Mouse (Mus musculus) limb, embryonic 12.5 days (tissue): Measurements from ENCODE around the gene Tmem116. TPM values are rescaled to one million over a fixed set of nuclear protein-coding genes. Genes with fewer than 3 reads are reported as not detected.

Source experiments
- ATAC-seq: fragments of 200-750 bp; cut with Nextera tagmentation; 2 replicates; pipeline ENCODE4 v1.8.0; 2017; ENCODE audit warnings: low read depth, moderate TSS enrichment; ENCODE audit not compliant: insufficient number of reproducible peaks, insufficient read depth, low FRiP score, low TSS enrichment
- H3K27ac ChIP-seq: fragments of 300-500 bp; sonication (generic); 2 replicates; pipeline ENCODE4 v1.5.1; 2016; ENCODE audit warnings: mild to moderate bottlenecking, moderate library complexity
- H3K27me3 ChIP-seq: fragments of 300-500 bp; sonication (generic); 2 replicates; pipeline ENCODE4 v1.6.1; 2016; ENCODE audit warnings: mild to moderate bottlenecking, moderate library complexity
- H3K36me3 ChIP-seq: fragments of 300-500 bp; sonication (generic); 2 replicates; pipeline ENCODE4 v1.6.1; 2016; ENCODE audit warnings: mild to moderate bottlenecking, moderate library complexity
- H3K4me1 ChIP-seq: fragments of 300-500 bp; sonication (generic); replicated peaks from 2 replicates; pipeline ENCODE4 v1.6.1; 2016
- H3K4me2 ChIP-seq: fragments of 300-500 bp; sonication (generic); 2 replicates; pipeline ENCODE4 v1.6.1; 2016; ENCODE audit warnings: mild to moderate bottlenecking, moderate library complexity
- H3K4me3 ChIP-seq: fragments of 300-500 bp; sonication (generic); replicated peaks from 2 replicates; pipeline ENCODE4 v1.5.1; 2016; ENCODE audit warnings: mild to moderate bottlenecking
- H3K9ac ChIP-seq: fragments of 300-500 bp; sonication (generic); replicated peaks from 2 replicates; pipeline ENCODE4 v1.6.1; 2016; ENCODE audit warnings: mild to moderate bottlenecking, moderate library complexity
- H3K9me3 ChIP-seq: fragments of 300-500 bp; sonication (generic); 2 replicates; pipeline ENCODE4 v1.6.1; 2016; ENCODE audit warnings: mild to moderate bottlenecking, moderate library complexity
- WGBS: fragments of 180-500 bp; shearing (Covaris S2); methylation state at CpG from one replicate; pipeline ENCODE4 v1.1.7; 2016; 5-methylcytosine and 5-hydroxymethylcytosine counted together
- polyA plus RNA-seq: library from polyadenylated mRNA; unstranded; fragments of >200 nt; fragmentation: Nextera tagmentation; extraction: Ambion mirVana; gene quantifications from 2 replicates; pipeline ENCODE4 v1.2.1, GENCODE M21; 2016

The Tmem116 gene
- polyA plus RNA-seq, 1 experiment from 2014 or later: 0.81 TPM

DNA sequence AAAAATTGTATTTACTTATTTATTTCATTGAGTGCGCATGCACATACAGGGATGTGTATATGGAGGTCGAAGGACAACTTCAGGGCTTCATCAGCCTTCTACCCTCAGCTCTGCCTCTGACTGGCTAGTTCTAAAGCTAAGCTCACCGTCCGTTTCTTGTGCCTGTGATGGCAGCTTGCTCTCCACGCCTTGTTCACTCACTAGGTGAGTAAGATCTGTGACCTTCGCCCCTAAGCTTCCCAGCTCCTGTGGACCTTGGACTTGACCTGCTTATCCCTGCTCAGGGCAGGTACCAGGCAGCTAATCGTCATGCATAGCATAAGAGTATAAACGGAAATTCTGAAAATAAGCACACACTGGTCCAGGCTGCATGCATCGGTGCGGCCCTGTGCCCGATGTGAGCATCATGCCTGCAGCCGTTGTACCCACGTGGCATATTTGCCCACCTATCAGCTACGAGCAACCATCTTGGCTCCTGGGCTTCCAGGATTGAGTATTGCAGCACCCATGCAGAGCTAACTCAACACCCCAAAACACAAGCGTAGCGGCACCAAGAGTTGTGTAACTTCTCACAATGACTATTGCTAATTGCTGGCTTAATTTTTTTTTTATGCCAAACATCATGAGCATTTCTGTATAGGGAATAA lies 114.5 kb downstream of the Tmem116 start:
- no peaks in the 10 kb centered on the region for H3K27me3 ChIP-seq
- peaks cover 39% of the 10 kb centered on the region for H3K36me3 ChIP-seq
- H3K4me3 ChIP-seq: no peak overlapping the region
- H3K9ac ChIP-seq: no peak overlapping the region
- H3K27ac ChIP-seq: no peak overlapping the region
- H3K4me2 ChIP-seq: no peak overlapping the region
- H3K4me1 ChIP-seq: no peaks in the 10 kb centered on the region; the same call in 1 of the 2 replicates
- WGBS: 92% methylated on average over 16 of the region's 16 CpGs
- no peaks in the 10 kb centered on the region for H3K9me3 ChIP-seq
- ATAC-seq: no peak

- Histone ChIP-seq H3K4me2 (no peak overlapping the region), H3K4me3 (no peak overlapping the region), H3K4me1 (no peaks in the 10 kb centered on the region), H3K27me3 (no peaks in the 10 kb centered on the region), H3K36me3 (peaks cover 77% of the 10 kb centered on the region), H3K9me3 (no peaks in the 10 kb centered on the region), H3K27ac (no peak overlapping the region), H3K9ac (no peak overlapping the region)
- no peak for ATAC-seq
- WGBS: 74% methylated on average over 9 of the region's 9 CpGs
These were observed 118.3 kb downstream of the Tmem116 start for GRCm38 (mm10) chr5:121569881-121570420.

DNA sequence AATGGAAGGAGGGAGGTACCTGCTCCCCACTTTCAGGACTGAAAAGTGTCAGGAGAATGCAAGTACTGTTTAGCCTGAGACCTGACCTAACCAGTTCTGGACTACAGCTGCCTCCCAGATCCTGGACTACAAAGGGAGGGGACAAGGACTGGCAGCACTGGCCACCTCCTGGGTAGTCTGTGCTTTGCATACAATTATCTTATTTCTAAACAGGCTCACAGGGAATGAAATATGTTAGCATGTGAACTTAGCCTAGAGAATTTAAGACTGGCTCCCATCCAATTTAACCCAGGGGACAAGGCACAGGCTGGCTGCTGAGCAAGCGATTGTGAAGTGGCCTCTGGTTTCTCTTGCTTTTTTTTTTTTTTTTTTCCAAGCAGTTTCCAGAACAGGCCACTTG lies 119.1 kb downstream of the Tmem116 start:
- no peak overlapping the region for H3K27ac ChIP-seq
- no peaks in the 10 kb centered on the region for H3K4me1 ChIP-seq
- H3K4me2 ChIP-seq: no peak overlapping the region
- no peak overlapping the region for H3K9ac ChIP-seq
- H3K9me3 ChIP-seq: no peaks in the 10 kb centered on the region
- ATAC-seq: no peak
- no peak overlapping the region for H3K4me3 ChIP-seq
- no peaks in the 10 kb centered on the region for H3K27me3 ChIP-seq
- peaks cover 86% of the 10 kb centered on the region for H3K36me3 ChIP-seq
- 77% methylated on average over 1 of the region's 1 CpGs for WGBS

Other genes starting within 250 kb of the Tmem116 start
- gene Rpl6, start 247.4 kb upstream of the Tmem116 start, polyA plus RNA-seq: 618 and 637 TPM in 2 replicates
- gene Hectd4, start 231.7 kb upstream of the Tmem116 start, polyA plus RNA-seq: 7.0 and 8.4 TPM in 2 replicates
- 75.1 and 75.5 TPM in 2 replicates for gene Trafd1, start 66.3 kb upstream of the Tmem116 start, polyA plus RNA-seq
- 41.2 and 41.9 TPM in 2 replicates for gene Naa25, start 54.0 kb upstream of the Tmem116 start, polyA plus RNA-seq
- 115 and 118 TPM in 2 replicates for gene Erp29, start 613 bp downstream of the Tmem116 start, polyA plus RNA-seq
- 0.06 TPM in 1 of 2 replicates, not detected in the other for gene Adam1b, start 51.5 kb downstream of the Tmem116 start, polyA plus RNA-seq
- 1.8 and 1.9 TPM in 2 replicates for gene Adam1a, start 93.6 kb downstream of the Tmem116 start, polyA plus RNA-seq
- not detected in 2 replicates for gene Gm42878, start 93.6 kb downstream of the Tmem116 start, polyA plus RNA-seq
- gene Mapkapk5, start 94.0 kb downstream of the Tmem116 start, polyA plus RNA-seq: 51.8 and 58.4 TPM in 2 replicates
- gene Aldh2, start 141.9 kb downstream of the Tmem116 start, polyA plus RNA-seq: 236 and 264 TPM in 2 replicates
- gene Acad12, start 167.0 kb downstream of the Tmem116 start, polyA plus RNA-seq: 2.8 and 3.3 TPM in 2 replicates
- gene Acad10, start 208.6 kb downstream of the Tmem116 start, polyA plus RNA-seq: 1.8 and 2.6 TPM in 2 replicates
- gene Brap, start 208.7 kb downstream of the Tmem116 start, polyA plus RNA-seq: 47.1 and 48.3 TPM in 2 replicates